Mouse (Mus musculus) frontal cortex, postnatal 14 days (tissue): Measurements from ENCODE around the gene Kpna6.
"Not testable (repeated sequence)": the region's sequence is repeated elsewhere in the genome, so short reads cannot be mapped to it uniquely, and the experiment has no call there.

Experiments
- DNase-seq, 2 experiments: peaks; one replicate each; pipeline ENCODE4 v3.0.0; 2022; ENCODE audit warnings: low spot score in 2 of 2

Gene Kpna6

DNA sequence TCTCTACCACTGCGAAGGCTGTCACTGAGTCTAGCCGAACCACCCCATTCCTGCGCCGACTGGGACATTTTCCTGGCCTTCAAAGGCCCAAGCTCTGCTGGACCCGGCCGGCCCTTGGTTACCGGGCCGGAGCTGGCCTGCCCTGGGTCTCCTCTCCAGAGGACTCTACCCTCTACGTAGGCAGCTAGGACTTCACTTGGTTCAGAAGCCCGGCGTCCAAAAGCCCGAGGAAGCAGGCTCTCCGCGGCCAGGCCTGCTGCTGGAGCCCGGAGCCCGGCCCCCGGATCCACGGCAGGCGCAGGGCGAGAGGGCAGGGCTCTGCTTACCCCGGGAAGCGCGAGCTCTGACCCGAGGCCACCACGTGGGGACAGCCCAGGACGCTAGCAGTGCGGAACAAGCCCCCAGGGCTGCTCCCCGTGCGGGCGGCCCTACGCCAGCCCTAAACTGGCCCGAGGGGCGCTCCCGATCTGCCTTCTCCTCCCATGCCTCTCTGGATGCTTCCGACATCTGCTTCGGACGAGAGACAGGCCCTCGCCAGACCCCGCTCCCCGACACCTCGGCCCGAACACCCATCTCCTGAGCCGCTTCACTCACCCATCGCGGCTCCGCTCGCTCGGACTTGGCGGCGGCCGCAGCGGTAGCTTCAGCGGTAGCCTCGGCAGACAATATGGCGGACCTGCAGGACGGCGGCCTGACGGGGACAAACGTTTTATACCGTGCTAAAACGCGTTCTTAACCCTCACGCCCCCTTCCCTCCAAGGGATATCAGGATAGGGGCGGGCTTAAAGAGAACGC is at the start of gene Kpna6:
Kpna6 (minus strand) TSS at position 685 of the 795 bp plus-strand sequence.
- DNase-seq = peak; percentile 83 to 85

DNA sequence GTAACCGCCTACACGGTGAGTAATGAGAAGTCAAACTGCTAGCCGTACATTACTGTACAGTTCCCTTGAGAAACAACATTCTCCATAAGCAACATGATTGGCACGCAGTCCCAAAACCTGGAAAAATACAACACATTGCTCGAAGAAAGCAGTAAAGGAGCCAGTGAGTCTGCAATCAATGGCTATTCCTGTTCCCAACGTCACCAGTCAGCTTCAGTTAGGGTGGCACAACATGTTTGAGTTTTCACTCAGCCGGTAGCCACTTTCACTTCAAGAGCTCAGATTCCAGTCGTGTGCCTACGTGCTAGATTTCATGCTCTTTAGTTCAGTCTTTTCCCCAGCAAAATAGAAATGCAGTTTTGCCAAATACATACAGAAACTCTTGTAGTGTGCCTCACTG is 43.7 kb upstream of the Kpna6 start:
- DNase-seq = no peak

DNA sequence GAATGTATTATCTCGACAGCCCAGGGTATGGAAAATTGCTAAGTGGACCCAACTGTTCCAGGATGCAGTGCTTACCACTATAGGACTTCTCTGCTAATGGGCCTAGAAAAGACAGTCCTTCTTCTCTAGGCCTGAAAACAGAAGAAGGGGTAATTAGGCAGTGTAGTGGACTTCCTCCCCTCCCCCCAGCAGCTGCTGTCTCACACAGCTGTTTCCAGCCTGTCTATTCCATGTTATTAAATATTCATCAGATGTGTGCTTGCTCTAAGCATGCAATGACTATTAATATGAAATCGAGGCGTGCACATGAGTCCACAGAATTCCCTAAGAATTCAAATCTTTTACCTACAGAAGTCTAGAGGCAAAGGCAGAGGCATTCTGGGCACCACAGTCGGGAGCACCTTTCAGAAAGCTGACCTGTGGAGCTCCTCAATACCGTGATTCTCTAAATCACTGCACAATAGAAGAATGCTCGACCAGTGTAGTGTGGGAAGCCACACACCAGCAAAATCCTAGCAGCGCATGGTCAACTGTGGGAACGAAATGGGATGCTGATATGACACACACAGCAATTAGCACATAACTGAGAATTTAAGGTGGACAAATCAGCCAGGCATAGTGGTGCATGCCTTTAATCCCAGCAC is 37.0 kb upstream of the Kpna6 start:
- DNase-seq = no peak

- no peak for DNase-seq
Measured at GRCm38 (mm10) chr4:129706750-129707149, 34.2 kb upstream of the Kpna6 start.

DNA sequence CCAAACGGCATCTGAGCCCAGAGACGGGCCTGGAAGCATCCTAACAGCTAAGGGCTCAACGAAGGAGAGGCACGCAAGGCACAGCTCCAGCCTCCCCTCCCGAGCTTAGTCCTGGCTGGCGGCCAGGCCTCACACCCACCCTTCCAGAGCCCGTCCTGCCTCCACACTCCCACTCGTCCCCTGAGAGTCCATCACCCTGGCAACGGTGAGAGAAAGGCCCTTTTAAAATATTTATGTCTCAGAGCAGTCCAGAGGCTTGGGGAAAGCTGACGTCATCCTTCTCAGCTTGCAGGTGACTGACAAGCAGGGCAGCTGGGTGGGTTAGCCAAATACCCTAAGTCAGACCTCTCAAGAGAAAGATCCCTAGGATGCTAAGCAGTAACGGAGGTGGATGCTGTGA is 29.9 kb upstream of the Kpna6 start:
- peak; percentile 75 to 79 for DNase-seq

DNA sequence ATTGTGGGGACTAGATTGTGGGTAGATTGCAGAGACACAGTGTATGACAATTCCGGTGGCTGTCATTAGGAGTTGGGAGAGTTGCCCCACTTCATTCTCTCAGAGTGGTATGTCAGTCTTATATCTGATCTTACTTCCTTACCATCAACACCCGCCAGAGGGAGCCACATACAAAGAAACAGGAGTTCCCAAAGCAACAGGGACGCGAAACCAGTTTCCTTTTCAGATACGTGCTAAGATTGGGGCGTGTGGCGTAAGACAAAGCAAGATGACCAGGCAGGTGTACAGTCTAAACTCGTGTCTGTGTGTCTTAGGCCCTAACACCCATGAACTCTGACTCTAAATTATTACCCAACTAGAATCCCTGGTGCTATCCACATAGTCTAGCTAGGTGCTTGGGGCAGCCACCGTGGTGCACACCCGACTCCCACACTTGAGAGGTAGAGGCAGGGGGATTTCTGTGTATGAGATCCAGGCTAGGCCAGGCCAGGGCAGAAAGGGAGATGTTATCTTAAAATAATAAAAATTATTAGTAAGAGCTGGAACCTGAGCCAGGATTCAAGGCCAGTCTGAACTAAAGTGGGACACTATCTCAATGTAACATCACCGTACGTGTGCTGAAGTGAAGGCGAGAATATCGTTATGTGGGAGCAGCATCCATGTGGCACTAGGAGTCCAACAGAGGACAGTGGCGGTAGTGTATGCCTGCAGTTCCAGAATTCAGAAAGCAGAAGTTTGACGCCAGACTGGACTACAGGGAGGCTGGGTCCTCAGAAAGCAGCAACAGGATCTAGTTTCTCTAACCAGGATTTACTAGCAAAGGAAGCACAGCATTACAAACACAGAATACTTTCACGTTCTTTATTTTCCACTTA is 29.2 kb upstream of the Kpna6 start:
- peak; percentile 68 to 81 for DNase-seq

DNA sequence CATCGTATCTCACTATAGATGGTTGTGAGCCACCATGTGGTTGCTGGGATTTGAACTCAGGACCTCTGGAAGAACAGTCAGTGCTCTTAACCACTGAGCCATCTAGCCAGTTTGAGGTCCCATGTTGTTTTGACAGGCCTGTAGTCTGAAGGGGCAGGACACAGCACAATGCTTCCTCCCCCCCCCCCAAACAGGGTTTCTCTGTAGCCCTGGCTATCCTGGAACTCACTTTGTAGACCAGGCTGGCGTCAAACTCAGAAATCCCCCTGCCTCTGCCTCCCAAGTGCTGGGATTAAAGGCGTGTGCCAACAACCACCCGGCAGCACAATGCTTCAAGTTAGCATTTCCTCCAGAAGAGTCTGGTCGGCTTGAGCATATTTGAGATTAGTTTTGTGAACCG is 28.1 kb upstream of the Kpna6 start:
- DNase-seq = not testable (repeated sequence)

GRCm38 (mm10) chr4:129700216-129700615 is 27.6 kb upstream of the Kpna6 start:
- no peak for DNase-seq

- no peak for DNase-seq
Measured at GRCm38 (mm10) chr4:129697191-129697590, 24.6 kb upstream of the Kpna6 start.

- DNase-seq = peak; percentile 83 to 85
Measured at GRCm38 (mm10) chr4:129696158-129696985, 23.8 kb upstream of the Kpna6 start, which contains the start of gene Tmem39b. Gene Tmem39b, minus strand, starts transcription at chr4:129696838.

DNA sequence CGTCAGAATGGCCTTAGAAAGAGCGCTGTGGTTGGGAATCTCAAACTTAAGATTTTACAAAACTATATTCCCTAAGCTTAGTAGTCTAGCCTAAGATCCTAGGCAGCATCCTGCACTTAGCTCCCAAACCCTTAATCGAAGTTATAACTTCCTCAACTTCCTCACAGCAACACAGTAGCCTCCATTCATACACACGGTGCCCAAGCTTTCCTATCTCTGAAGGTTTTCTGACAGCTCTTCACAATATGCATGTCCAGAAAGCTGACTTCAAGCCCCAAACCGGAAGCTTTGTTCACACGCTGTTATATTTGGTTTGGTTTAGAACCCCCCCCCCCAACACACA is 23.2 kb upstream of the Kpna6 start:
- DNase-seq = no peak

DNA sequence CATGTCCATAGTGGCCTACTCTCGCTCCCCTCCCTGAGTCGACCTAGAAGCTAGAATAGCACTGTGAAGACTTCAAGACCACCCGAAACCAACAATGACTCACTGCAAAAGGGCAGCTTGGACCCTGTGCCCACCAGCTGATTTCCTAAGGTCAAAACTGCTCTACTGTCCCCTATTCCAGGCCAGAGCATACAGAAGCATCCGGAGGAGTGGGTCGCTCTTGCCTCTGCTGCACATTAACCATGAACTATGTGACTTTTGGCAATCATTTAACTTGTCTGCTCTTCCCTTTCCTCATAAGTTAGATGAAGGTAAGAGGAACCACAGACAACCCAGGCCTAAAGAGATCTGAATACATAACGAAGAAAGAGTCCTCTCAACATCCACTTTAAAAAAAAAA is 12.0 kb upstream of the Kpna6 start:
- no peak for DNase-seq

DNA sequence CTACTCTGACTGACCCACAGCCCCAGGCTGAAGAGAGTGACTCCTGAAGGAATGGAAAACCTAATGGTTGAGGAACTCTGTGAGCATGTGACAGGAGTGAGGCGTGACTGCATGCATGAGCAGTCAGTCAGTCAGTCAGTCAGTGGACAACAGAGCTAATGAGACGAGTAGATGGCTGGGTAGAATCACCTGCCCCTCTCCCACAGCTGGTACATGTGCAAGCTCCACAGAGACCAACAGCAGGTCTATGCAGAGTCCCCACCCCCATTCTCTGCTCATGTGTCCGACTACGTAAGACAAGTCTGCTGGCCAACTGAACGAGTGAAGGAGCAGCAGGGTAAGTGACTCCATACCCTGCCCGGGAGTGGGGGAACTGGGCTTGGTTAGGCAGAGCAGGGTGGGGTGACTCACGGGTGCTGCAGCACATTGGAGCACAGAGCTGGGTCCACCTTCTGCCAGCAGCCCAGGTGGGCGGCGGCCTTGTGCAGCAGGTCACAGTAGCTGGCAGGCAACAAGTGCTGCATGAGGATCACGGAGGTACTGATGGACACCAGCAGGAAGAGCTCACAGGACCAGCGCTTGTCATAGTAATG is 11.4 kb upstream of the Kpna6 start:
- DNase-seq = no peak

DNA sequence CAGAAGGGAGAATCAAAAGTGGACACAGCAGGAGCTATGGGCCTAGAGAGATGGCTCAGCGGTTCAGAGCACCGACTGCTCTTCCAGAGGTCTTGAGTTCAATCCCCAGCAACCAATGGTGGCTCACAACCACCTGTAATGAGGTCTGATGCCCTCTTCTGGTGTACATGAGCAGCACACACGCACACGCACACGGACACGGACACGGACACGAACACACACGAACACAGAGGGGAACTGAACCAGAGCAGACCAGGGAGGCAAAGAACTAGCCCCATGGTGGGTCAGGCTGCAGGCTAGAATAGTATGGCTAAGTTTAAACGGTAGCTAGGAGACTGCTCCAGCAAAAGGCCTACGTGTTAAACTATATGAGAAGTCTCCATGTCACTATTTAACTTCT is 9.3 kb upstream of the Kpna6 start:
- no peak for DNase-seq

DNA sequence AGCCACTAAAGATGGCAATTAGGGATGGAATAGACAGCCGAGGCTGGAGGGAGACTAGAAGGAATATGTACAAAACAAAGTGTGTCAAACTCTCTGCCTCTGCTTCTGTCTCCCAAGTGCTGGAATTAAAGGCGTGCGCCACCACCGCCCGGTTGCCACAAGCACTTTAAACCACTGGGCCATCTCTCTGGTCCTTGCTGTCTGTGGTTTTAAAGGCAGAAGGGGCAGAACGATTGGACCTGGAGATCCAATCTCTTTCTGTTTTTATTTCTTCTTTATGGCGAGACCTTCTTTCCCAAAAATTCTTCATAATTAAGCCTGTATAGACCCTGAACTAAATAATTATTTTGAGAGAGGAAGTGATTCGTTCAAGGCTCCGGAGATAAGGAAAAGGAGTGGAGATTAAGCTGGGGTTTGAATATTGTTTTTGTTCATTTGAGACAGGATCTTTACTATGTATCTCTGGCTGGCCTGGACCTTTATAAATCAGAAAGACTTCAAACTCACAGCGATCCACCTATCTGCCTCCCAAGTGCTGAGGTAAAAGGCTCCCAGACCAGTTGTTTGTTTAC is 397 bp upstream of the Kpna6 start:
- DNase-seq = no peak

DNA sequence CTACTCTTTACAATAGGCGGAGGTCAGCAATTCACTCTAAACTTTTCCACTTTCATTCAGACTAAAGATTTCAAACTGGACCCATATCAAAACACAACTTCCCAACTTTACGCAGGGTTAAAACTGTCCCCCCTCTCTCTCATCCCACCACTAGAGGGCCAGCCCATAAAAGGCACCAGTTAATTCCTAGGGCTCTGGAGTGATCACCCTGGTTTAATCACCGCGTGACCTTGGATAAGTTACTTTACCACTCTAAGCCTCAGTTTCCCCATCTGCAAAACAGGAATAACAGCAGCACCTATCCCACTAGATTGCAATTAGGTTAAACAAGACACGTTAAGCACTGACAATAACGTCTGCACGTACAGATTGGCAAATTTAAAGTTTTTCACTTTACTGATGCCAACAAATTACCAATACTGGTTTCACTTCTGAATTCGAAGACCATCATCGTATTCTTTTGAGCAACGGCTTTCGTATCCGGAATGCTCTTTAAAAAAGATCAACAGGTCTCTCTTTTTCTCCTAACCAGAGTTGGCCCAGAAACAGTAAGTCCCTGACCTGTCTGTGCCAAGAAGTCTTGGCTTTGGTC is 980 bp downstream of the Kpna6 start:
- no peak for DNase-seq

GRCm38 (mm10) chr4:129662255-129662813 is 10.2 kb downstream of the Kpna6 start:
- DNase-seq = no peak

- no peak for DNase-seq
Measured at GRCm38 (mm10) chr4:129661584-129661983, 11.0 kb downstream of the Kpna6 start.

DNA sequence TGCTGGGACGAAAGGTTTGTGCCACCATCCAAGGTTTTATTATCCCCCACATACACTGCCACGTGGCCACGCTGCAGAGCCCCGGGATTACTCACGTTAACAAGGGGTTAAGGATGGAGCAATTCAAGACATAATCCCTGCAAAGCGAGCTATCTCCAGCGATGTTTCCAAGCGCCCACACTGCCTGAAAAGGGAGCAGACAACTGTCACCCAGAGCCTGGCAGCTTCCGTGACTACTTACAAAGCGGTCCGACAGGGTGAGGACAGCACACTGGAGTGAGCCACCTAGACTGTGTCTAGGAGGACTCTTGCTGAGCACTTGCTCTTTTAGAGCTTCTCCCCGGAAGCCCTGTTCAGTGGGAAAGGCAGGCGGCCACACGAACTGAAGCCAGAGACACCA is 17.8 kb downstream of the Kpna6 start:
- no peak for DNase-seq

GRCm38 (mm10) chr4:129650359-129650758 is 22.2 kb downstream of the Kpna6 start:
- no peak for DNase-seq
